Mouse (Mus musculus) limb, embryonic 15.5 days (tissue): Measurements from ENCODE around the gene Mapk8. TPM values are rescaled to one million over a fixed set of nuclear protein-coding genes. Genes with fewer than 3 reads are reported as not detected.
"Not testable (repeated sequence)": the region's sequence is repeated elsewhere in the genome, so short reads cannot be mapped to it uniquely, and the experiment has no call there.

Source experiments
- ATAC-seq: fragments of 200-750 bp; cut with Nextera tagmentation; 2 replicates; pipeline ENCODE4 v1.8.0; 2017; ENCODE audit warnings: low read depth, moderate TSS enrichment; ENCODE audit not compliant: insufficient number of reproducible peaks, low FRiP score, low TSS enrichment
- H3K27ac ChIP-seq: fragments of 300-500 bp; sonication (generic); 2 replicates; pipeline ENCODE4 v1.5.1; 2015; ENCODE audit warnings: moderate library complexity, mild to moderate bottlenecking, inconsistent platforms
- H3K27me3 ChIP-seq: fragments of 300-500 bp; sonication (generic); 2 replicates; pipeline ENCODE4 v1.6.1; 2015; ENCODE audit warnings: inconsistent platforms
- H3K36me3 ChIP-seq: fragments of 300-500 bp; sonication (generic); 2 replicates; pipeline ENCODE4 v1.6.1; 2015; ENCODE audit warnings: inconsistent platforms
- H3K4me1 ChIP-seq: fragments of 300-500 bp; sonication (generic); 2 replicates; pipeline ENCODE4 v1.6.1; 2015; ENCODE audit warnings: inconsistent platforms
- H3K4me2 ChIP-seq: fragments of 300-500 bp; sonication (generic); 2 replicates; pipeline ENCODE4 v1.6.1; 2015; ENCODE audit warnings: mild to moderate bottlenecking, inconsistent platforms
- H3K4me3 ChIP-seq: fragments of 300-500 bp; sonication (generic); 2 replicates; pipeline ENCODE4 v1.5.1; 2015; ENCODE audit warnings: mild to moderate bottlenecking, inconsistent platforms
- H3K9ac ChIP-seq: fragments of 300-500 bp; sonication (generic); 2 replicates; pipeline ENCODE4 v1.6.1; 2015; ENCODE audit warnings: inconsistent platforms
- H3K9me3 ChIP-seq: fragments of 300-500 bp; sonication (generic); 2 replicates; pipeline ENCODE4 v1.6.1; 2016; ENCODE audit warnings: inconsistent platforms
- WGBS: fragments of 180-500 bp; shearing (Covaris S2); methylation state at CpG from one replicate; pipeline ENCODE4 v1.1.7; 2015; 5-methylcytosine and 5-hydroxymethylcytosine counted together
- polyA plus RNA-seq: library from polyadenylated mRNA; unstranded; fragments of >200 nt; fragmentation: Nextera tagmentation; extraction: Ambion mirVana; gene quantifications from 2 replicates; pipeline ENCODE4 v1.2.1, GENCODE M21; 2015

Mapk8 gene
- polyA plus RNA-seq, 1 experiment from 2014 or later: 14.8 TPM

GRCm38 (mm10) chr14:33446561-33447023 is 366 bp downstream of the Mapk8 start:
- H3K9ac ChIP-seq: peak overlapping the region; percentile 74
- peak; percentile 63 for ATAC-seq
- no peaks in the 10 kb centered on the region for H3K27me3 ChIP-seq
- WGBS: under 1% methylated on average over 58 of the region's 72 CpGs
- no peaks in the 10 kb centered on the region for H3K36me3 ChIP-seq
- no peaks in the 10 kb centered on the region for H3K9me3 ChIP-seq
- peak overlapping the region; percentile 67 for H3K4me2 ChIP-seq
- H3K27ac ChIP-seq: peak overlapping the region; percentile 87
- H3K4me1 ChIP-seq: peaks cover 8% of the 10 kb centered on the region; the same call in 1 of the 2 replicates
- peak overlapping the region; percentile 87 for H3K4me3 ChIP-seq

GRCm38 (mm10) chr14:33445962-33446361 is 996 bp downstream of the Mapk8 start:
- 31% methylated on average over 3 of the region's 3 CpGs for WGBS
- H3K4me1 ChIP-seq: peaks cover 8% of the 10 kb centered on the region; the same call in 1 of the 2 replicates
- peak overlapping the region; percentile 74; the same call in 1 of the 2 replicates for H3K9ac ChIP-seq
- no peak overlapping the region for H3K27ac ChIP-seq
- H3K9me3 ChIP-seq: no peaks in the 10 kb centered on the region
- peak overlapping the region; percentile 67 for H3K4me2 ChIP-seq
- H3K4me3 ChIP-seq: peak overlapping the region; percentile 87
- no peak for ATAC-seq
- H3K27me3 ChIP-seq: no peaks in the 10 kb centered on the region
- no peaks in the 10 kb centered on the region for H3K36me3 ChIP-seq

- H3K36me3 ChIP-seq: no peaks in the 10 kb centered on the region
- H3K4me1 ChIP-seq: peaks cover 8% of the 10 kb centered on the region; the same call in 1 of the 2 replicates
- no peak overlapping the region for H3K9ac ChIP-seq
- no peak for ATAC-seq
- no peak overlapping the region for H3K4me2 ChIP-seq
- 83% methylated on average over 2 of the region's 2 CpGs for WGBS
- H3K27me3 ChIP-seq: no peaks in the 10 kb centered on the region
- H3K27ac ChIP-seq: no peak overlapping the region
- no peak overlapping the region for H3K4me3 ChIP-seq
- H3K9me3 ChIP-seq: no peaks in the 10 kb centered on the region
Measured at GRCm38 (mm10) chr14:33443780-33444179, 3.2 kb downstream of the Mapk8 start.

- H3K9ac ChIP-seq, H3K4me2 ChIP-seq, H3K36me3 ChIP-seq, H3K4me1 ChIP-seq, H3K27ac ChIP-seq, H3K9me3 ChIP-seq, ATAC-seq, H3K4me3 ChIP-seq, H3K27me3 ChIP-seq: not testable (repeated sequence)
- WGBS: 85% methylated on average over 4 of the region's 4 CpGs
Measured at GRCm38 (mm10) chr14:33432485-33432884, 14.5 kb downstream of the Mapk8 start.

GRCm38 (mm10) chr14:33424124-33424523 is 22.8 kb downstream of the Mapk8 start:
- no peaks in the 10 kb centered on the region for H3K27me3 ChIP-seq
- H3K4me1 ChIP-seq: no peaks in the 10 kb centered on the region
- H3K9me3 ChIP-seq: no peaks in the 10 kb centered on the region
- H3K4me2 ChIP-seq: no peak overlapping the region
- no peaks in the 10 kb centered on the region for H3K36me3 ChIP-seq
- H3K27ac ChIP-seq: no peak overlapping the region
- no peak overlapping the region for H3K9ac ChIP-seq
- ATAC-seq: no peak
- H3K4me3 ChIP-seq: no peak overlapping the region

GRCm38 (mm10) chr14:33423003-33423402 is 24.0 kb downstream of the Mapk8 start:
- H3K4me2 ChIP-seq: no peak overlapping the region
- H3K27me3 ChIP-seq: no peaks in the 10 kb centered on the region
- no peak for ATAC-seq
- 82% methylated on average over 1 of the region's 1 CpGs for WGBS
- no peaks in the 10 kb centered on the region for H3K9me3 ChIP-seq
- H3K27ac ChIP-seq: no peak overlapping the region
- H3K4me1 ChIP-seq: no peaks in the 10 kb centered on the region
- H3K9ac ChIP-seq: no peak overlapping the region
- no peak overlapping the region for H3K4me3 ChIP-seq
- H3K36me3 ChIP-seq: no peaks in the 10 kb centered on the region

GRCm38 (mm10) chr14:33418311-33418909 is 28.5 kb downstream of the Mapk8 start:
- no peaks in the 10 kb centered on the region for H3K36me3 ChIP-seq
- 90% methylated on average over 3 of the region's 3 CpGs for WGBS

GRCm38 (mm10) chr14:33415746-33416145 is 31.2 kb downstream of the Mapk8 start:
- H3K9me3 ChIP-seq: no peaks in the 10 kb centered on the region
- no peak overlapping the region for H3K4me2 ChIP-seq
- no peak for ATAC-seq

More at GRCm38 (mm10) chr14:33418311-33418909, 28.5 kb downstream of the Mapk8 start:
- H3K27me3 ChIP-seq: no peaks in the 10 kb centered on the region
- H3K27ac ChIP-seq: no peak overlapping the region
- ATAC-seq: no peak
- no peaks in the 10 kb centered on the region for H3K9me3 ChIP-seq
- no peak overlapping the region for H3K9ac ChIP-seq
- no peak overlapping the region for H3K4me2 ChIP-seq
- H3K4me1 ChIP-seq: peaks cover 2% of the 10 kb centered on the region; the same call in 1 of the 2 replicates
- H3K4me3 ChIP-seq: no peak overlapping the region

GRCm38 (mm10) chr14:33402331-33402730 is 44.6 kb downstream of the Mapk8 start:
- ATAC-seq: no peak
- Histone ChIP-seq H3K4me3 (no peak overlapping the region), H3K9ac (no peak overlapping the region), H3K36me3 (peaks cover 11% of the 10 kb centered on the region; the same call in 1 of the 2 replicates), H3K4me1 (no peaks in the 10 kb centered on the region), H3K27me3 (no peaks in the 10 kb centered on the region), H3K9me3 (no peaks in the 10 kb centered on the region), H3K4me2 (no peak overlapping the region), H3K27ac (no peak overlapping the region)
- WGBS: 98% methylated on average over 1 of the region's 1 CpGs

More at GRCm38 (mm10) chr14:33415746-33416145, 31.2 kb downstream of the Mapk8 start:
- Histone ChIP-seq H3K36me3 (0 out of 2 replicates have a peak, but pooled peaks cover 2% of the 10 kb centered on the region), H3K9ac (no peak overlapping the region), H3K4me1 (peaks cover 2% of the 10 kb centered on the region; the same call in 1 of the 2 replicates), H3K27me3 (no peaks in the 10 kb centered on the region), H3K27ac (no peak overlapping the region), H3K4me3 (no peak overlapping the region)
- 78% methylated on average over 1 of the region's 1 CpGs for WGBS

- H3K4me2 ChIP-seq: no peak overlapping the region
- H3K27ac ChIP-seq: no peak overlapping the region
- WGBS: 74% methylated on average over 3 of the region's 3 CpGs
- no peaks in the 10 kb centered on the region for H3K27me3 ChIP-seq
- ATAC-seq: no peak
- H3K4me1 ChIP-seq: no peaks in the 10 kb centered on the region
- no peaks in the 10 kb centered on the region for H3K9me3 ChIP-seq
- H3K9ac ChIP-seq: no peak overlapping the region
- H3K36me3 ChIP-seq: peaks cover 11% of the 10 kb centered on the region; the same call in 1 of the 2 replicates
- H3K4me3 ChIP-seq: no peak overlapping the region
Measured at GRCm38 (mm10) chr14:33400019-33400418, 46.9 kb downstream of the Mapk8 start.

GRCm38 (mm10) chr14:33398065-33398860 is 48.7 kb downstream of the Mapk8 start:
- Histone ChIP-seq H3K27me3 (no peaks in the 10 kb centered on the region), H3K4me3 (no peak overlapping the region), H3K9me3 (no peaks in the 10 kb centered on the region), H3K4me1 (no peaks in the 10 kb centered on the region), H3K27ac (no peak overlapping the region), H3K4me2 (no peak overlapping the region), H3K36me3 (peaks cover 11% of the 10 kb centered on the region; the same call in 1 of the 2 replicates), H3K9ac (no peak overlapping the region)
- 84% methylated on average over 5 of the region's 5 CpGs for WGBS
- no peak for ATAC-seq

- no peaks in the 10 kb centered on the region for H3K9me3 ChIP-seq
- no peak overlapping the region for H3K4me3 ChIP-seq
- no peak overlapping the region for H3K9ac ChIP-seq
- H3K27me3 ChIP-seq: no peaks in the 10 kb centered on the region
- H3K27ac ChIP-seq: no peak overlapping the region
- ATAC-seq: no peak
- peaks cover 34% of the 10 kb centered on the region for H3K36me3 ChIP-seq
- WGBS: 81% methylated on average over 6 of the region's 6 CpGs
- H3K4me2 ChIP-seq: no peak overlapping the region
- no peaks in the 10 kb centered on the region for H3K4me1 ChIP-seq
Measured at GRCm38 (mm10) chr14:33380830-33381457, 66.0 kb downstream of the Mapk8 start.
